Mouse (Mus musculus) urinary bladder, adult 18-20 months (tissue): ENCODE results near the gene Drosha.
"Not testable (repeated sequence)": the region's sequence is repeated elsewhere in the genome, so short reads cannot be mapped to it uniquely, and the experiment has no call there.

ENCODE experiments used
- DNase-seq, 2 experiments: peaks; one replicate each; pipeline ENCODE4 v3.0.0; 2022; ENCODE audit warnings: low spot score in 2 of 2, mixed read lengths in 2 of 2

Gene Drosha

GRCm38 (mm10) chr15:12936217-12936732 lies 111.7 kb downstream of the Drosha start:
- no peak for DNase-seq

- not testable (repeated sequence) for DNase-seq
These were observed 112.7 kb downstream of the Drosha start for GRCm38 (mm10) chr15:12937326-12937725.

- no peak for DNase-seq
These were observed 116.5 kb downstream of the Drosha start for GRCm38 (mm10) chr15:12941106-12941505.

- DNase-seq, result no peak
These were observed 117.1 kb downstream of the Drosha start for GRCm38 (mm10) chr15:12941651-12942180.

GRCm38 (mm10) chr15:12942424-12942823 lies 117.8 kb downstream of the Drosha start:
- DNase-seq, result no peak

- no peak for DNase-seq
These were observed 133.4 kb downstream of the Drosha start for GRCm38 (mm10) chr15:12958051-12958450.

GRCm38 (mm10) chr15:12962179-12962578 lies 137.6 kb downstream of the Drosha start:
- no peak for DNase-seq

- DNase-seq, result no peak
These were observed 140.6 kb downstream of the Drosha start for GRCm38 (mm10) chr15:12965209-12965608.

- no peak for DNase-seq
These were observed 144.2 kb downstream of the Drosha start for GRCm38 (mm10) chr15:12968815-12969214.

GRCm38 (mm10) chr15:12972441-12972840 lies 147.8 kb downstream of the Drosha start:
- no peak for DNase-seq
